Comparison of ENCODE assay signal across 16 mouse cellular contexts in genomic region chr13:100600317-100600716, GRCm38 (mm10). TPM values are rescaled to one million over a fixed set of nuclear protein-coding genes. Genes with fewer than 3 reads are reported as not detected.
DNase-seq lines count a peak whose midpoint lies in the region; ATAC-seq and TF ChIP-seq lines count a peak whose summit lies in the region.
"Had no signal": no experiment of that assay in that cellular context is flagged by ENCODE, and none has a peak within 500 bp of the region (broad histone marks: within the 10 kb centered on the region; RNA-seq: fewer than 3 reads in every experiment).

No protein-coding gene starts in this region.

- no peaks in the 10 kb centered on the region for H3K9me3 ChIP-seq in heart, embryonic 14.5 days (ENCODE audit: control insufficient read depth, low read length)
- H3K9me3 ChIP-seq in stomach, embryonic 15.5 days, result no peaks in the 10 kb centered on the region
- H3K9me3 ChIP-seq in stomach, postnatal 0 days (ENCODE audit: control insufficient read depth, low read length), result no peaks in the 10 kb centered on the region
- no peaks in the 10 kb centered on the region for H3K9me3 ChIP-seq in heart, postnatal 0 days (replicated peaks; ENCODE audit: control insufficient read depth, low read length)
- H3K9me3 ChIP-seq in midbrain, embryonic 10.5 days (replicated peaks), result no peaks in the 10 kb centered on the region
- H3K9me3 ChIP-seq: hindbrain, embryonic 10.5 days; kidney, embryonic 15.5 days; midbrain, embryonic 12.5 days had no signal

- H3K27me3 ChIP-seq in heart, embryonic 14.5 days (ENCODE audit: control insufficient read depth, insufficient read depth, low read length), result no peaks in the 10 kb centered on the region
- H3K27me3 ChIP-seq in stomach, embryonic 15.5 days (replicated peaks), result no peaks in the 10 kb centered on the region
- H3K27me3 ChIP-seq in stomach, postnatal 0 days (ENCODE audit: control insufficient read depth, insufficient read depth, low read length), result no peaks in the 10 kb centered on the region
- H3K27me3 ChIP-seq in heart, postnatal 0 days (ENCODE audit: control insufficient read depth, insufficient read depth, low read length), result no peaks in the 10 kb centered on the region
- H3K27me3 ChIP-seq in midbrain, embryonic 10.5 days (ENCODE audit: low read depth, poor library complexity, severe bottlenecking), result no peaks in the 10 kb centered on the region
- H3K27me3 ChIP-seq: CH12.LX; kidney, embryonic 15.5 days; midbrain, embryonic 12.5 days had no signal

- H3K4me3 ChIP-seq in heart, embryonic 14.5 days (ENCODE audit: control insufficient read depth in 1 of 2, insufficient read depth in 1 of 2, low read depth in 1 of 2, low read length in 2 of 2), result no peak overlapping the region
- H3K4me3 ChIP-seq in stomach, embryonic 15.5 days (replicated peaks), result no peak overlapping the region
- no peak overlapping the region for H3K4me3 ChIP-seq in stomach, postnatal 0 days (ENCODE audit: low read depth, low read length)
- peak overlapping the region; percentile 18; the same call in 1 of the 2 replicates for H3K4me3 ChIP-seq in heart, postnatal 0 days (ENCODE audit: low read depth, low read length)
- H3K4me3 ChIP-seq in midbrain, embryonic 10.5 days, result no peak overlapping the region
- H3K4me3 ChIP-seq: hindbrain, embryonic 10.5 days; kidney, embryonic 15.5 days; midbrain, embryonic 12.5 days; myocyte had no signal

- ATAC-seq in heart, embryonic 14.5 days (ENCODE audit: insufficient number of reproducible peaks, insufficient read depth, low FRiP score, low read depth), result no peak
- no peak for ATAC-seq in stomach, embryonic 15.5 days (ENCODE audit: insufficient read depth, low FRiP score, low read depth)
- no peak; the same call in 1 of the 2 replicates for ATAC-seq in stomach, postnatal 0 days (ENCODE audit: low FRiP score, low TSS enrichment)
- ATAC-seq in heart, postnatal 0 days (ENCODE audit: insufficient read depth, low read depth), result peak; percentile 55; the same call in 1 of the 2 replicates
- ATAC-seq: activated CD4-positive, CD25-positive, alpha-beta regulatory T cell, adult 4 months; inflammation-experienced regulatory T-cells, adult 6 months had no signal

- H3K9ac ChIP-seq in heart, embryonic 14.5 days (ENCODE audit: low read length), result 0 out of 2 replicates have a peak overlapping the region, but pooled peaks have one; percentile 16
- no peak overlapping the region for H3K9ac ChIP-seq in stomach, embryonic 15.5 days
- no peak overlapping the region for H3K9ac ChIP-seq in stomach, postnatal 0 days (ENCODE audit: low read length)
- H3K9ac ChIP-seq in heart, postnatal 0 days (replicated peaks; ENCODE audit: low read depth, low read length), result peak overlapping the region; percentile 30; the same call in 1 of the 2 replicates
- H3K9ac ChIP-seq: kidney, embryonic 15.5 days; midbrain, embryonic 12.5 days had no signal

- peak overlapping the region; percentile 1 to 15; a peak in 2 of 4 replicates for H3K27ac ChIP-seq in heart, embryonic 14.5 days (replicated peaks in 1 of 2; ENCODE audit: control insufficient read depth in 1 of 2, insufficient read depth in 1 of 2, low read depth in 2 of 2, low read length in 2 of 2)
- H3K27ac ChIP-seq in stomach, embryonic 15.5 days, result peak overlapping the region; percentile 32; the same call in 1 of the 2 replicates
- H3K27ac ChIP-seq in stomach, postnatal 0 days (replicated peaks), result no peak overlapping the region
- peak overlapping the region; percentile 68 for H3K27ac ChIP-seq in heart, postnatal 0 days (ENCODE audit: low read depth)
- H3K27ac ChIP-seq in midbrain, embryonic 10.5 days (replicated peaks), result no peak overlapping the region
- H3K27ac ChIP-seq: hindbrain, embryonic 10.5 days; kidney, embryonic 15.5 days; midbrain, embryonic 12.5 days had no signal

- DNase-seq in heart, adult 8-10 months (ENCODE audit: low spot score), result no peak
- no peak for DNase-seq in stomach, postnatal 0 days (ENCODE audit: low spot score)
- no peak for DNase-seq in heart, postnatal 0 days (ENCODE audit: low spot score)
- DNase-seq in lung, postnatal 10 days, result peak; percentile 26
- DNase-seq in midbrain, embryonic 10.5 days (ENCODE audit: low spot score), result no peak
- DNase-seq: cerebellum, postnatal 10 days; gastrocnemius, postnatal 25 days had no signal

- TF ChIP-seq CTCF in stomach, postnatal 0 days (IDR thresholded peaks at IDR 0.05; ENCODE audit: low read depth), result no peak
- TF ChIP-seq CTCF in heart, postnatal 0 days (IDR thresholded peaks at IDR 0.05; ENCODE audit: low read depth), result no peak

- WGBS in heart, embryonic 14.5 days, result 58% methylated on average over 12 of the region's 12 CpGs
- WGBS in stomach, embryonic 15.5 days, result 79% methylated on average over 12 of the region's 12 CpGs
- WGBS in stomach, postnatal 0 days, result 72% methylated on average over 12 of the region's 12 CpGs
- WGBS in heart, postnatal 0 days, result 53% methylated on average over 12 of the region's 12 CpGs
- 84% methylated on average over 12 of the region's 12 CpGs for WGBS in midbrain, embryonic 10.5 days

- no peaks in the 10 kb centered on the region for H3K36me3 ChIP-seq in heart, embryonic 14.5 days (ENCODE audit: control insufficient read depth, insufficient read depth, low read length)
- H3K36me3 ChIP-seq in stomach, embryonic 15.5 days, result no peaks in the 10 kb centered on the region; the same call in 1 of the 2 replicates
- H3K36me3 ChIP-seq in stomach, postnatal 0 days (ENCODE audit: control insufficient read depth, insufficient read depth, low read length), result no peaks in the 10 kb centered on the region
- H3K36me3 ChIP-seq in heart, postnatal 0 days (replicated peaks; ENCODE audit: control insufficient read depth, insufficient read depth, low read length), result no peaks in the 10 kb centered on the region
- H3K36me3 ChIP-seq in midbrain, embryonic 10.5 days, result no peaks in the 10 kb centered on the region
- H3K36me3 ChIP-seq: hindbrain, embryonic 10.5 days; midbrain, embryonic 12.5 days had no signal

- H3K4me1 ChIP-seq in heart, embryonic 14.5 days (ENCODE audit: control insufficient read depth in 2 of 2, insufficient read depth in 2 of 2, low read length in 2 of 2), result no peaks in the 10 kb centered on the region; a peak in 1 of 4 replicates
- H3K4me1 ChIP-seq in stomach, embryonic 15.5 days, result no peaks in the 10 kb centered on the region
- H3K4me1 ChIP-seq in stomach, postnatal 0 days (replicated peaks; ENCODE audit: control insufficient read depth, insufficient read depth), result no peaks in the 10 kb centered on the region
- H3K4me1 ChIP-seq in heart, postnatal 0 days (ENCODE audit: control insufficient read depth, insufficient read depth), result no peaks in the 10 kb centered on the region
- peaks cover 9% of the 10 kb centered on the region for H3K4me1 ChIP-seq in midbrain, embryonic 10.5 days
- H3K4me1 ChIP-seq: kidney, embryonic 15.5 days had no signal

- H3K4me2 ChIP-seq in heart, embryonic 14.5 days (ENCODE audit: low read length), result peak overlapping the region; percentile 31
- no peak overlapping the region for H3K4me2 ChIP-seq in stomach, embryonic 15.5 days
- H3K4me2 ChIP-seq in stomach, postnatal 0 days (replicated peaks; ENCODE audit: low read depth), result no peak overlapping the region
- H3K4me2 ChIP-seq in heart, postnatal 0 days (ENCODE audit: low read depth, low read length), result peak overlapping the region; percentile 48
- H3K4me2 ChIP-seq: midbrain, embryonic 12.5 days had no signal

- no peak for TF ChIP-seq EP300 in stomach, postnatal 0 days (optimal IDR thresholded peaks at IDR 0.05)
- no peak for TF ChIP-seq EP300 in heart, postnatal 0 days (IDR thresholded peaks at IDR 0.05; ENCODE audit: low read depth)

RNA-seq across cellular contexts. Expression of gene Marveld2, which starts 16.5 kb away (rescaled TPM):
- polyA plus RNA-seq in heart, embryonic 14.5 days (2014; fragmentation: Nextera tagmentation; extraction: Ambion mirVana), result 3.1 and 3.6 TPM in 2 replicates
- total RNA-seq in heart, adult 8-10 months (2022), result under 1 TPM; 0.37 to 0.90 (median 0.63) TPM
- 19.5 and 24.8 TPM in 2 replicates for polyA plus RNA-seq in stomach, embryonic 15.5 days (2015; fragmentation: Nextera tagmentation; extraction: Ambion mirVana)
- polyA plus RNA-seq in stomach, postnatal 0 days (2015; fragmentation: Nextera tagmentation; extraction: Ambion mirVana), result 11.3 and 11.5 TPM in 2 replicates
- total RNA-seq in heart, postnatal 0 days (2014; rRNA removed; ENCODE audit: low replicate concordance), result 2.2 and 2.6 TPM in 2 replicates
- 1.7 and 1.9 TPM in 2 replicates for polyA plus RNA-seq in heart, postnatal 0 days (2015; fragmentation: Nextera tagmentation; extraction: Ambion mirVana)
- 2.1 and 2.3 TPM in 2 replicates for polyA plus RNA-seq in midbrain, embryonic 10.5 days (2016; fragmentation: Nextera tagmentation; extraction: Ambion mirVana)

RNA-seq across cellular contexts. Expression of gene Ocln, which starts 47.8 kb away (rescaled TPM):
- polyA plus RNA-seq in heart, embryonic 14.5 days (2014; fragmentation: Nextera tagmentation; extraction: Ambion mirVana), result 2.0 and 2.1 TPM in 2 replicates
- total RNA-seq in heart, adult 8-10 months (2022), result 1 to 10 TPM in 1 of 4 experiments, under 1 TPM in 3; 0.24 to 1.1 (median 0.66) TPM
- polyA plus RNA-seq in stomach, embryonic 15.5 days (2015; fragmentation: Nextera tagmentation; extraction: Ambion mirVana), result 58.9 and 70.3 TPM in 2 replicates
- polyA plus RNA-seq in stomach, postnatal 0 days (2015; fragmentation: Nextera tagmentation; extraction: Ambion mirVana), result 65.7 and 66.0 TPM in 2 replicates
- total RNA-seq in heart, postnatal 0 days (2014; rRNA removed; ENCODE audit: low replicate concordance), result 2.0 and 6.1 TPM in 2 replicates
- polyA plus RNA-seq in heart, postnatal 0 days (2015; fragmentation: Nextera tagmentation; extraction: Ambion mirVana), result 1.6 and 1.7 TPM in 2 replicates
- 1.2 and 1.5 TPM in 2 replicates for polyA plus RNA-seq in midbrain, embryonic 10.5 days (2016; fragmentation: Nextera tagmentation; extraction: Ambion mirVana)

RNA-seq across cellular contexts. Expression of gene Ak6, which starts 50.5 kb away (rescaled TPM):
- polyA plus RNA-seq in heart, embryonic 14.5 days (2014; fragmentation: Nextera tagmentation; extraction: Ambion mirVana), result 246 and 262 TPM in 2 replicates
- total RNA-seq in heart, adult 8-10 months (2022), result 10 to 100 TPM; 57.2 to 64.6 (median 60.3) TPM
- polyA plus RNA-seq in stomach, embryonic 15.5 days (2015; fragmentation: Nextera tagmentation; extraction: Ambion mirVana), result 255 and 261 TPM in 2 replicates
- polyA plus RNA-seq in stomach, postnatal 0 days (2015; fragmentation: Nextera tagmentation; extraction: Ambion mirVana), result 163 and 164 TPM in 2 replicates
- total RNA-seq in heart, postnatal 0 days (2014; rRNA removed; ENCODE audit: low replicate concordance), result 122 and 149 TPM in 2 replicates
- 212 and 219 TPM in 2 replicates for polyA plus RNA-seq in heart, postnatal 0 days (2015; fragmentation: Nextera tagmentation; extraction: Ambion mirVana)
- polyA plus RNA-seq in midbrain, embryonic 10.5 days (2016; fragmentation: Nextera tagmentation; extraction: Ambion mirVana), result 342 and 358 TPM in 2 replicates

RNA-seq across cellular contexts. Expression of gene Rad17, which starts 50.5 kb away (rescaled TPM):
- polyA plus RNA-seq in heart, embryonic 14.5 days (2014; fragmentation: Nextera tagmentation; extraction: Ambion mirVana), result 25.1 and 26.3 TPM in 2 replicates
- 10 to 100 TPM; 13.4 to 16.6 (median 15.6) TPM for total RNA-seq in heart, adult 8-10 months (2022)
- 17.9 and 19.0 TPM in 2 replicates for polyA plus RNA-seq in stomach, embryonic 15.5 days (2015; fragmentation: Nextera tagmentation; extraction: Ambion mirVana)
- 11.7 and 13.0 TPM in 2 replicates for polyA plus RNA-seq in stomach, postnatal 0 days (2015; fragmentation: Nextera tagmentation; extraction: Ambion mirVana)
- total RNA-seq in heart, postnatal 0 days (2014; rRNA removed; ENCODE audit: low replicate concordance), result 19.9 and 20.7 TPM in 2 replicates
- 21.8 and 22.3 TPM in 2 replicates for polyA plus RNA-seq in heart, postnatal 0 days (2015; fragmentation: Nextera tagmentation; extraction: Ambion mirVana)
- polyA plus RNA-seq in midbrain, embryonic 10.5 days (2016; fragmentation: Nextera tagmentation; extraction: Ambion mirVana), result 20.0 and 21.7 TPM in 2 replicates

RNA-seq across cellular contexts. Expression of gene Taf9, which starts 51.1 kb away (rescaled TPM):
- 6.2 and 8.5 TPM in 2 replicates for polyA plus RNA-seq in heart, embryonic 14.5 days (2014; fragmentation: Nextera tagmentation; extraction: Ambion mirVana)
- 10 to 100 TPM in 3 of 4 experiments, 1 to 10 TPM in 1; 9.1 to 14.5 (median 12.1) TPM for total RNA-seq in heart, adult 8-10 months (2022)
- polyA plus RNA-seq in stomach, embryonic 15.5 days (2015; fragmentation: Nextera tagmentation; extraction: Ambion mirVana), result 8.5 and 11.3 TPM in 2 replicates
- polyA plus RNA-seq in stomach, postnatal 0 days (2015; fragmentation: Nextera tagmentation; extraction: Ambion mirVana), result 9.6 and 10.9 TPM in 2 replicates
- total RNA-seq in heart, postnatal 0 days (2014; rRNA removed; ENCODE audit: low replicate concordance), result 1.8 TPM in 1 of 2 replicates, not detected in the other
- polyA plus RNA-seq in heart, postnatal 0 days (2015; fragmentation: Nextera tagmentation; extraction: Ambion mirVana), result 7.9 and 10.5 TPM in 2 replicates
- polyA plus RNA-seq in midbrain, embryonic 10.5 days (2016; fragmentation: Nextera tagmentation; extraction: Ambion mirVana), result 20.6 and 22.1 TPM in 2 replicates

Comparison
In these comparisons a context has a peak if more than half of its experiments do, and no peak if none do; other contexts are left out.
1. H3K27ac ChIP-seq: peak in heart, embryonic 14.5 days (2 of 2), stomach, embryonic 15.5 days (single experiment) and heart, postnatal 0 days (single experiment); none in stomach, postnatal 0 days (single experiment) and midbrain, embryonic 10.5 days (single experiment).
2. H3K4me2 ChIP-seq: peak in heart, embryonic 14.5 days (single experiment) and heart, postnatal 0 days (single experiment); none in stomach, embryonic 15.5 days (single experiment) and stomach, postnatal 0 days (single experiment).
3. H3K9ac ChIP-seq: peak in heart, embryonic 14.5 days (single experiment) and heart, postnatal 0 days (single experiment); none in stomach, embryonic 15.5 days (single experiment) and stomach, postnatal 0 days (single experiment).
4. RNA of gene Ocln, which starts 47.8 kb away (polyA plus RNA-seq): 65.7 to 66.0 TPM in stomach, postnatal 0 days and 58.9 to 70.3 TPM in stomach, embryonic 15.5 days; 2.0 to 2.1 TPM in heart, embryonic 14.5 days, 1.6 to 1.7 TPM in heart, postnatal 0 days and 1.2 to 1.5 TPM in midbrain, embryonic 10.5 days; every median in the first group is over 10 times any median in the second.